Mouse (Mus musculus): Measurements from ENCODE around the gene Nosip.

The Nosip gene

DNA sequence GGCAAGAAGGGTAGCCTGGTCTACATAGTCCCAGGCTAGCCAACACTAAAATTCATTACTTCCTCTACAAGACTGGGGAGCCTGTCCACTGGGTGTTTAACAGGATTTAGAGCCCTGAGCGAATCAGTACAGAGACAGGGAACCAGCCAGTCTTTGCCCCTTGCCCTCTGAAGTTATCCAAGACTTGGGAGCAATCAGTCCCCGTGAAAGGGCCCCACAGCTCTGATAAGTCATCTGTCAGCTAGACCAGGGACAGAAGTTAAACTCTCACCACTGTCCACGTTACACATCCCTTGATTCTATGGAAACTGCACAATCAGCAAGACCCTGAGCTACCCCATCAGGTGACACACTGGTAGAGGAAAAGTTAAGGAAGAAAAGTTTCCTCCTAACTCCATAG lies 50.3 kb downstream of the Nosip start:
- 91% methylated on average over 3 of the region's 3 CpGs for WGBS

DNA sequence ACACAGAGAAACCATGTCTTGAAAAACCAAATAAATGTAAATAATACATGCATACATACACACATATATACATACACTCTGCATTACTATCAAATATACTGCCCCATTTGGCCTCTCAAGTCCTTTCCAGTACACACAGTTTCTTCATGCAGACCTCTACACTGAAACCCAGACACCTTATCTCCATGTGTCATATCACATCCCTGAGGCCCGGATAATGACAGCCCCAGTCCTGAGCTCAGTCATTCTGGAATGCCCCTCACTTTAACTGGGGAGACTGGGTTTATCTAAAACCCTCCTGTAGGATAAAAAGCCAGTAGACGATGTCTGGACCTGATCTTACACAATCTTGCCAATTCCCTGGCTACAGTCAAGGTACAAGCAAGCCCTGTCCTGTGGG lies 51.2 kb downstream of the Nosip start:
- WGBS, result 92% methylated on average over 2 of the region's 2 CpGs

DNA sequence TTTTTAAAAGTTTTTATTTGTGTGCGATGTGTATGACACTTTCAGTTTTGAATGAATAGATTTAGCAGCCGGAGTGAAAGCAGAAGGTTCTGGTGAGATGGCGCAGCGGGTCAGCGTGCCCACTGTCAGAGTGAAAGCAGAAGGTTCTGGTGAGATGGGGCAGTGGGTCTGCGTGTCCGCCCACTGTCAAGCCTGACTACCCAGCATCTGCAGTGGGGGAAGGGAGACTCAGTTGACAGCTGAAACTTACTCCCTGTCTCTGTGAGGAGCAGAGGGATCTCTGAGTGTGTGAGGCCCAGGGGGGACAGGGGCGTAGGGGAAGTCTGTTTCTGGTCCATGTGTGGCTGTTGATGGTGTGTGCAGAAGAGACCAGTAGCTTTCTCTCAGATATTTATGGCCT lies 55.3 kb downstream of the Nosip start:
- WGBS, result 78% methylated on average over 8 of the region's 8 CpGs

- WGBS, result 94% methylated on average over 6 of the region's 6 CpGs
Measured at GRCm38 (mm10) chr7:45118336-45118735, 56.1 kb downstream of the Nosip start.

- 73% methylated on average over 5 of the region's 5 CpGs for WGBS
Measured at GRCm38 (mm10) chr7:45119780-45120709, 57.8 kb downstream of the Nosip start.

DNA sequence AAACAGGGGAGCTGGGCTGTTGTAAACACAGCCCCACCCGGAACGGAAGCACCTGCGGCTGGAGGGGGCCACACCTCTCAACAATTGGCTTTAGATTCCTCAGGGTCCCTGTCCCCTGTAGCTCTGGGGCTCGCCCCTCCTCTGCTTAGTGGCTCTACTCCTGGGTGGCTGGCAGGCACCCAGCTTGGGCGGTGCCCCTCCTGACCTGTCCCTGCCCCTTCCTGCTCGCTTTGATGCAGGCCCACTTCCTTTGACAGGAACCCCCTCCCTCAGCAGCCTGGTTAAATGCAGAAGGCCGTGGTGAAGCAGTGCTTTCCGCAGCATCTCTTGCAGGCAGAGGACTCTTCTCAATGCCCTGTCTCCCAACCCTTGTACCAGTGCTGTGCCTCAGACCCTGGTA lies 59.2 kb downstream of the Nosip start:
- WGBS, result 52% methylated on average over 8 of the region's 8 CpGs

DNA sequence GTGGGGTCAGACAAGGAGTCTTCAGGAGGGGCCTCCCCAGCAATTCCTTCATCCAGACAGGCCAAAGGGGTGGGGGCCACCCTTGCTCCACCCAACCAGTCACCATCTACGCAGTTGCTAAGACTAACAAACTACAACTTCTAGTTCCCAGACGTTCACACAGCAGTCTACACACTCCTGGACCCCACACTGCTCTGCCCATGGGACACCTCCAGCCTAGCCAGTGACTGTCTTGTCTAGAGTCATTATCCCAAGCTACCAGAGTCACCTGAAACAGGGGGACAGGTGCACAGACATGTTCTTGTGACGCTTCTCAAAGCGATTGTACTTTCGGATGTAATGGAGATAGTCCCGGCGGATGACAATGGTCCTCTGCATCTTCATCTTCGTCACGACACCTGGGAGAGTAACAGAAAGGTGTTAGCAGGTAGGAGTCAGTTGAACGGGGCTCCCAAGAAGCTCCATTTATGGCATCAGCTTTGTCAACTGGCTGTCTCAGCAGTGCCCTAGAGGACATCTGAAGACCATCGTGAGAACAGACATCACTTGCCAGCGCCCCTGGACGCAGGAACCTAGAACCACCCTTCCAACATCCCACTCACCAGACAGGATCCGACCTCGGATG lies 60.4 kb downstream of the Nosip start:
- 70% methylated on average over 15 of the region's 15 CpGs for WGBS

- WGBS, result 16% methylated on average over 12 of the region's 12 CpGs
Measured at GRCm38 (mm10) chr7:45123186-45123570, 60.9 kb downstream of the Nosip start.

GRCm38 (mm10) chr7:45124224-45125143 lies 62.3 kb downstream of the Nosip start, which contains the start of gene Rps11:
Gene Rps11, minus strand, starts transcription at chr7:45124439.
- 1% methylated on average over 59 of the region's 59 CpGs for WGBS

DNA sequence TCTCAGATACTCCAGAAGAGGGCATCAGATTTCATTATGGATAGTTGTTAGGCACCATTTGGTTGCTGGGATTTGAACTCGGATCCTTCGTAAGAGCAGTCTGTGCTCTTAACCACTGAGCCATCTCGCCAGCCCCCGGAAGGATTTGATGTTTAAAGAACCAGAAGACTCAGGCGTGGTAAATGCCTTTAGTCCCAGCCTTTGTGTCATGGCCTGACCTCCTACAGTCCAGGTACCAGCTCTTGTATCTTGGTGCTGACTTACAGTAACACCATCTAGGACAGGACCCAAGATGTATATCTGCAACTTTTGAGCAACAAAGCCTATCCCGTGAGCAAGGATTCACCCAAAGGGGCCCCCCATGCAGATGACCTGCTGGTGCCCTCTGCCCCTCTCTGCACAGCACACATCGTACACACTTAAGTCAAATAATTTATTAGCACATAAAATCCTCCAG lies 62.9 kb downstream of the Nosip start:
- WGBS, result 32% methylated on average over 7 of the region's 7 CpGs

GRCm38 (mm10) chr7:45125649-45126048 lies 63.4 kb downstream of the Nosip start:
- 52% methylated on average over 5 of the region's 5 CpGs for WGBS

DNA sequence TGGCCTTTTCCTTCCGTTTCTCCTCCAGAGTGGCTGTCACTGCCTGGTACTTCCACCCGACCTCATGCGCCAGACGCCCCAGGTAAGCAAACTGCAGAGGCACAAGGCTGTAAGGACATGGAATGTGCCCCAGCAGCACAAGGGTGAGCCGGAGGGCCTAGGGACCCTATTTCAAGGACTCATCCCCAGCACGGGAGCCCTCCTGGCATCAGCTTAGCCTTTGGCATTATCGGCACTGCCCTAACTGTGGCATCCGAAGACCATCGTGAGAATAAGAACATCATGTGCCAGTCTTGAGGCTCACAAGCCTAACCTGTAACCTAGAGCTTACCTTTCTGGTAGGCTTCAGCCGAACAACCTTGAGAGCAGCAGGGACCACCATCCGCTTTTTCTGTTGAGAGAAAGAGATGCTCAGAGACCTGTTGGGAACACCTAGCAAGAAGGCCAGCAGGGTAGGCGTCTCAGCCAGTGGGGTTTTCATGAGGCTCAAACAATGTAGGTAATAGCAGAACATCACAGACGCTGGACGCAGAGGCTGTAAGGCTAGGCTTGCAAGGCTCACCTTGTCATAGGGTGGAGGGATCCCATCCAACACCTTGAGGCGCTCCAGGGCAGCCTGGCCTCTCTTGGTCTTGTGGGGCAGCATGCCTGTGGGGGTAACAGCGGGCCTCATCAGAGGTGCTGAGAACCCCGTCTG lies 64.1 kb downstream of the Nosip start:
- 73% methylated on average over 17 of the region's 17 CpGs for WGBS

DNA sequence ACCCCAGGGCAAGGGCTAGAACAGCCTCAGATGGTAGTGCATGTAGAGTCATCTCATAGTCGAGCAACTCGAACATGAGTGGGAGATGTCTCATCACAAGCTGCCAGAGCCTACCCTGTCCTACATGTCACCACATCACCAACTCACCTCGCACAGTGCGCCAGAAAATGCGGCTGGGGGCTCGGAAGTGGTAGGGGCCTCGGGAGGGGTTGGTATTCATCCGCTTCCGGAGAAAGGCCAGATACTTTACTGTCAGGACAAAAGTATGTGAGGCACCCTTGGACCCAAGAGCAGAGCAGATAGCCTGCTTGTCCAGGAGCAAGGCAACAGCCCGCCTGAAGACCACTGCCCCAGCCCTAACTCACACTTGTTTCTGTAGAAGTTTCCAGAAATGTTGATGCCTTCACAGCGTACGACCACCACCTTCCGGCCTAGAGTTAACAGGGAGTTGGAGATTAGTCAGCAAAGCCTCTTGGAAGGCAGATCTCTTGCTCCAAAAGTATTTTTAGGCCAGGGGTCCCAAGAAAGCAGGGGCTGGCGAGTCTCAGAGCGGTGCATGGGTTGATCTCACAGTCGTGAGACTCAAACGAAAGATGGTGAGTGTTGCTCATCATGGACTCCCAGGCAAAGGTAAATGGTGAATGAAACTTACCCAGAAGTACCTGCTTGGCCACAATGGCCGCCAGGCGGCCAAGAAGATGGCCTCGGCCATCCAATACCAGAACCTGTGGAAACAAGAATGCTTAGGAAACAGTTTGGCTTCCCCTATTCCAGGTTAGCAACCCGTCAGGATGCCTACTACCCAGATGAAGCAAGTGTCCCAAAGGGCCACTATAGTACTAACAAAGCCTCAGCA lies 64.8 kb downstream of the Nosip start:
- 37% methylated on average over 21 of the region's 21 CpGs for WGBS
